Mouse (Mus musculus) skeletal muscle tissue, postnatal 0 days (tissue): ENCODE measurements around the gene Kcna6. TPM values are rescaled to one million over a fixed set of nuclear protein-coding genes. Genes with fewer than 3 reads are reported as not detected.

ENCODE experiments used
- polyA plus RNA-seq: library from polyadenylated mRNA; unstranded; fragments of >200 nt; fragmentation: Nextera tagmentation; extraction: Ambion mirVana; gene quantifications from 2 replicates; pipeline ENCODE4 v1.2.1, GENCODE M21; 2015

Gene Kcna6
- 2.0 and 2.2 TPM in 2 replicates for polyA plus RNA-seq

GRCm38 (mm10) chr6:126740211-126741142 is at the start of gene Kcna6:
Kcna6 (minus strand) TSS chr6:126740674.

Other genes starting within 250 kb of the Kcna6 start
- 6.6 and 7.0 TPM in 2 replicates for gene Kcna5, start 205.3 kb downstream of the Kcna6 start, polyA plus RNA-seq
- gene Kcna1, start 94.3 kb downstream of the Kcna6 start, polyA plus RNA-seq = 1.6 and 2.4 TPM in 2 replicates
- 384 and 419 TPM in 2 replicates for gene Ndufa9, start 108.5 kb upstream of the Kcna6 start, polyA plus RNA-seq
- gene Akap3, start 112.4 kb upstream of the Kcna6 start, polyA plus RNA-seq = not detected in 2 replicates
- not detected in 2 replicates for gene Dyrk4, start 181.2 kb upstream of the Kcna6 start, polyA plus RNA-seq
- gene Rad51ap1, start 198.9 kb upstream of the Kcna6 start, polyA plus RNA-seq = 12.4 and 14.2 TPM in 2 replicates
- gene D6Wsu163e, start 199.3 kb upstream of the Kcna6 start, polyA plus RNA-seq = 11.8 and 12.7 TPM in 2 replicates